Mouse (Mus musculus) stomach, postnatal 0 days (tissue): ENCODE measurements at regions not wholly inside any gene's neighbourhood (a gene's known extent, or its start where the extent isn't known, plus 50 kb on each side); places are given as distances from the start of the nearest gene placed in this dataset.

Source experiments
- CTCF ChIP-seq: IDR thresholded peaks from 2 replicates; pipeline ENCODE4 v1.5.1; 2016; ENCODE audit warnings: antibody characterized with exemption, low read depth, mild to moderate bottlenecking, moderate library complexity
- EP300 ChIP-seq: optimal IDR thresholded peaks from 2 replicates; pipeline ENCODE3; 2016; ENCODE audit warnings: antibody characterized with exemption

- no peak for TF ChIP-seq CTCF
- no peak for TF ChIP-seq EP300
These were observed 2150.5 kb upstream of the Gm7489 start for GRCm38 (mm10) chr15:51734194-51734593.
